Mouse (Mus musculus): Measurements from ENCODE around the gene Chd4. TPM values are rescaled to one million over a fixed set of nuclear protein-coding genes. Genes with fewer than 3 reads are reported as not detected.

The Chd4 gene
- polyA plus RNA-seq, 1 experiment from 2014 or later: 102 TPM

- no peaks in the 10 kb centered on the region for H3K27me3 ChIP-seq (replicated peaks; ENCODE audit: low read depth, poor library complexity, severe bottlenecking)
- no peak overlapping the region for H3K4me3 ChIP-seq
- DNase-seq (ENCODE audit: low spot score): no peak
- peaks cover 37% of the 10 kb centered on the region for H3K4me1 ChIP-seq
- peaks cover 88% of the 10 kb centered on the region for H3K36me3 ChIP-seq (replicated peaks)
- no peaks in the 10 kb centered on the region for H3K9me3 ChIP-seq
- WGBS: 94% methylated on average over 14 of the region's 14 CpGs
- H3K27ac ChIP-seq (replicated peaks): no peak overlapping the region
Observed at GRCm38 (mm10) chr6:125168086-125168485, 72.3 kb downstream of the Chd4 start.

GRCm38 (mm10) chr6:125170194-125170593, 74.4 kb downstream of the Chd4 start:
- no peak overlapping the region for H3K27ac ChIP-seq (replicated peaks)
- H3K9me3 ChIP-seq: no peaks in the 10 kb centered on the region
- H3K27me3 ChIP-seq (replicated peaks; ENCODE audit: low read depth, poor library complexity, severe bottlenecking): no peaks in the 10 kb centered on the region
- peaks cover 25% of the 10 kb centered on the region for H3K4me1 ChIP-seq
- no peak for DNase-seq (ENCODE audit: low spot score)
- WGBS: 94% methylated on average over 6 of the region's 6 CpGs
- H3K4me3 ChIP-seq: no peak overlapping the region
- H3K36me3 ChIP-seq (replicated peaks): peaks cover 90% of the 10 kb centered on the region

- WGBS: 92% methylated on average over 2 of the region's 2 CpGs
- Histone ChIP-seq H3K4me1 (peaks cover 7% of the 10 kb centered on the region), H3K4me3 (no peak overlapping the region), H3K27me3 (replicated peaks; ENCODE audit: low read depth, poor library complexity, severe bottlenecking) (no peaks in the 10 kb centered on the region), H3K27ac (replicated peaks) (no peak overlapping the region), H3K36me3 (replicated peaks) (peaks cover 100% of the 10 kb centered on the region), H3K9me3 (no peaks in the 10 kb centered on the region)
- no peak for DNase-seq (ENCODE audit: low spot score)
Observed at GRCm38 (mm10) chr6:125172474-125172873, 76.7 kb downstream of the Chd4 start.

- Histone ChIP-seq H3K9me3 (no peaks in the 10 kb centered on the region), H3K27me3 (replicated peaks; ENCODE audit: low read depth, poor library complexity, severe bottlenecking) (no peaks in the 10 kb centered on the region), H3K4me3 (no peak overlapping the region), H3K27ac (replicated peaks) (no peak overlapping the region), H3K36me3 (replicated peaks) (peaks cover 100% of the 10 kb centered on the region), H3K4me1 (no peaks in the 10 kb centered on the region)
- 96% methylated on average over 7 of the region's 7 CpGs for WGBS
- DNase-seq (ENCODE audit: low spot score): no peak
Observed at GRCm38 (mm10) chr6:125173256-125173655, 77.5 kb downstream of the Chd4 start.

GRCm38 (mm10) chr6:125175469-125175868, 79.7 kb downstream of the Chd4 start:
- Histone ChIP-seq H3K4me3 (no peak overlapping the region), H3K4me1 (no peaks in the 10 kb centered on the region), H3K27me3 (replicated peaks; ENCODE audit: low read depth, poor library complexity, severe bottlenecking) (no peaks in the 10 kb centered on the region), H3K9me3 (no peaks in the 10 kb centered on the region), H3K27ac (replicated peaks) (no peak overlapping the region), H3K36me3 (replicated peaks) (peaks cover 100% of the 10 kb centered on the region)
- no peak for DNase-seq (ENCODE audit: low spot score)
- WGBS: 94% methylated on average over 5 of the region's 5 CpGs

GRCm38 (mm10) chr6:125179601-125180000, 83.8 kb downstream of the Chd4 start:
- DNase-seq (ENCODE audit: low spot score): no peak
- Histone ChIP-seq H3K27me3 (replicated peaks; ENCODE audit: low read depth, poor library complexity, severe bottlenecking) (no peaks in the 10 kb centered on the region), H3K4me1 (no peaks in the 10 kb centered on the region), H3K9me3 (no peaks in the 10 kb centered on the region), H3K27ac (replicated peaks) (no peak overlapping the region), H3K36me3 (replicated peaks) (peaks cover 100% of the 10 kb centered on the region), H3K4me3 (no peak overlapping the region)
- WGBS: 92% methylated on average over 7 of the region's 7 CpGs

Small RNA genes lying within 50 kb of the gene (microRNA-seq; reads per million reads assigned to microRNA genes)
- not detected for gene Mir7045

Other genes with a start within 250 kb of the Chd4 start
- 12.2 and 17.0 TPM in 2 replicates for gene P3h3, start 238.2 kb upstream of the Chd4 start, polyA plus RNA-seq (2016; fragmentation: Nextera tagmentation; extraction: Ambion mirVana)
- gene Gpr162, start 232.0 kb upstream of the Chd4 start, polyA plus RNA-seq (2016; fragmentation: Nextera tagmentation; extraction: Ambion mirVana): 1.3 and 1.4 TPM in 2 replicates
- gene Cd4, start 207.8 kb upstream of the Chd4 start, polyA plus RNA-seq (2016; fragmentation: Nextera tagmentation; extraction: Ambion mirVana): not detected in 2 replicates
- 1.2 and 1.6 TPM in 2 replicates for gene Lag3, start 184.3 kb upstream of the Chd4 start, polyA plus RNA-seq (2016; fragmentation: Nextera tagmentation; extraction: Ambion mirVana)
- gene Ptms, start 175.9 kb upstream of the Chd4 start, polyA plus RNA-seq (2016; fragmentation: Nextera tagmentation; extraction: Ambion mirVana): 203 and 213 TPM in 2 replicates
- 390 and 408 TPM in 2 replicates for gene Mlf2, start 164.6 kb upstream of the Chd4 start, polyA plus RNA-seq (2016; fragmentation: Nextera tagmentation; extraction: Ambion mirVana)
- gene Cops7a, start 130.4 kb upstream of the Chd4 start, polyA plus RNA-seq (2016; fragmentation: Nextera tagmentation; extraction: Ambion mirVana): 137 and 146 TPM in 2 replicates
- 0.82 and 1.1 TPM in 2 replicates for gene Pianp, start 99.3 kb upstream of the Chd4 start, polyA plus RNA-seq (2016; fragmentation: Nextera tagmentation; extraction: Ambion mirVana)
- gene Zfp384, start 86.8 kb upstream of the Chd4 start, polyA plus RNA-seq (2016; fragmentation: Nextera tagmentation; extraction: Ambion mirVana): 9.4 and 11.0 TPM in 2 replicates
- gene Ing4, start 56.2 kb upstream of the Chd4 start, polyA plus RNA-seq (2016; fragmentation: Nextera tagmentation; extraction: Ambion mirVana): 125 and 137 TPM in 2 replicates
- 15.9 and 17.8 TPM in 2 replicates for gene Acrbp, start 46.3 kb upstream of the Chd4 start, polyA plus RNA-seq (2016; fragmentation: Nextera tagmentation; extraction: Ambion mirVana)
- gene Lpar5, start 28.1 kb upstream of the Chd4 start, polyA plus RNA-seq (2016; fragmentation: Nextera tagmentation; extraction: Ambion mirVana): 0.10 and 0.21 TPM in 2 replicates
- gene Nop2, start 35.9 kb downstream of the Chd4 start, polyA plus RNA-seq (2016; fragmentation: Nextera tagmentation; extraction: Ambion mirVana): 94.1 and 99.4 TPM in 2 replicates
- 11.0 and 11.1 TPM in 2 replicates for gene Iffo1, start 49.3 kb downstream of the Chd4 start, polyA plus RNA-seq (2016; fragmentation: Nextera tagmentation; extraction: Ambion mirVana)
- gene Gapdh, start 70.5 kb downstream of the Chd4 start, polyA plus RNA-seq (2016; fragmentation: Nextera tagmentation; extraction: Ambion mirVana): 2,731 and 2,955 TPM in 2 replicates
- 261 and 263 TPM in 2 replicates for gene Ncapd2, start 95.7 kb downstream of the Chd4 start, polyA plus RNA-seq (2016; fragmentation: Nextera tagmentation; extraction: Ambion mirVana)
- gene Mrpl51, start 95.8 kb downstream of the Chd4 start, polyA plus RNA-seq (2016; fragmentation: Nextera tagmentation; extraction: Ambion mirVana): 207 and 214 TPM in 2 replicates
- gene Vamp1, start 119.6 kb downstream of the Chd4 start, polyA plus RNA-seq (2016; fragmentation: Nextera tagmentation; extraction: Ambion mirVana): 2.6 and 3.1 TPM in 2 replicates
- gene Tapbpl, start 135.9 kb downstream of the Chd4 start, polyA plus RNA-seq (2016; fragmentation: Nextera tagmentation; extraction: Ambion mirVana): 0.98 and 1.6 TPM in 2 replicates
- 0.95 and 0.98 TPM in 2 replicates for gene Cd27, start 141.0 kb downstream of the Chd4 start, polyA plus RNA-seq (2016; fragmentation: Nextera tagmentation; extraction: Ambion mirVana)
- 0.16 and 0.19 TPM in 2 replicates for gene Tuba3a, start 190.1 kb downstream of the Chd4 start, polyA plus RNA-seq (2016; fragmentation: Nextera tagmentation; extraction: Ambion mirVana)
- 26.9 and 28.8 TPM in 2 replicates for gene Ltbr, start 217.9 kb downstream of the Chd4 start, polyA plus RNA-seq (2016; fragmentation: Nextera tagmentation; extraction: Ambion mirVana)
- gene Scnn1a, start 224.7 kb downstream of the Chd4 start, polyA plus RNA-seq (2016; fragmentation: Nextera tagmentation; extraction: Ambion mirVana): 0.57 and 0.87 TPM in 2 replicates